Mouse (Mus musculus) lung, adult 2 months (tissue): ENCODE data around the gene Erp29.

ENCODE experiments used
- CTCF ChIP-seq: fragments of 200-500 bp; IDR thresholded peaks from 2 replicates; pipeline ENCODE4 v1.5.1; 2011; ENCODE audit warnings: mild to moderate bottlenecking, low read length, control low read depth; ENCODE audit not compliant: insufficient read depth
- POLR2A ChIP-seq: fragments of 200-500 bp; IDR thresholded peaks from 2 replicates; pipeline ENCODE4 v1.6.1; 2011; ENCODE audit warnings: low read depth, mild to moderate bottlenecking, control low read depth, low read length, borderline replicate concordance; ENCODE audit errors: extremely low read depth

GRCm38 (mm10) chr5:121450476-121450875 is 1.8 kb downstream of the Erp29 start:
- no peak for TF ChIP-seq CTCF
- TF ChIP-seq POLR2A = no peak
